Mouse (Mus musculus): Measurements from ENCODE around the gene Gprc5c. TPM values are rescaled to one million over a fixed set of nuclear protein-coding genes. Genes with fewer than 3 reads are reported as not detected.

Gprc5c gene
- 1 to 10 TPM; 5.1 to 7.5 TPM for total RNA-seq (2021)
- long read RNA-seq, experiment 1, partial matches to known transcripts: 3 of 5 reads
- long read RNA-seq, experiment 1, other reads (novel, unspliced or antisense): 0 of 5 reads
- long read RNA-seq, experiment 2, partial matches to known transcripts: 1 of 3 reads
- long read RNA-seq, experiment 2, other reads (novel, unspliced or antisense): 1 of 3 reads

GRCm38 (mm10) chr11:114850452-114851268 is at the start of gene Gprc5c:
Gene Gprc5c (plus strand): TSS chr11:114851152.
- peak; percentile 75 to 80 for DNase-seq

GRCm38 (mm10) chr11:114801906-114802305 is 49.0 kb upstream of the Gprc5c start:
- no peak for DNase-seq

- no peak for DNase-seq
Observed at GRCm38 (mm10) chr11:114802540-114803267, 48.2 kb upstream of the Gprc5c start.

DNA sequence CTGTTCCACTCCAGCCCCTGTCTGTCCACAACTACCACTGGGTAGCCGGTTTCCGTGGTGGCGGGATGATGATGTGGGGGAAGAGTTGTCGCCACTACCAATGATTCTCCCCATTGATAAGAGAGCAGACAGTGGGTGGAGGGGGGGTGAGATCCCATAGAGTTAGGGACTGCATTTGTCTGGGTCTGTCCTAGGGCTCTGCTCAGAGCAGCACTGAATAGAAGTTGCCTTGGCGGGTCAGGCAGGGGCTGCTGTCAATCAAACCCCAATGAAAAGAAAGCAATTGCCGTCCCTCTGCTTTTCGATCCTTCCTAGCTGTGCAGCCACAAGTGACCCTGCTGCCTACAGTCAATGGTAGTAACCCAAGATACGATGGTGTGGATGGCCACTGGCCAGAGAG is 47.0 kb upstream of the Gprc5c start:
- no peak for DNase-seq

DNA sequence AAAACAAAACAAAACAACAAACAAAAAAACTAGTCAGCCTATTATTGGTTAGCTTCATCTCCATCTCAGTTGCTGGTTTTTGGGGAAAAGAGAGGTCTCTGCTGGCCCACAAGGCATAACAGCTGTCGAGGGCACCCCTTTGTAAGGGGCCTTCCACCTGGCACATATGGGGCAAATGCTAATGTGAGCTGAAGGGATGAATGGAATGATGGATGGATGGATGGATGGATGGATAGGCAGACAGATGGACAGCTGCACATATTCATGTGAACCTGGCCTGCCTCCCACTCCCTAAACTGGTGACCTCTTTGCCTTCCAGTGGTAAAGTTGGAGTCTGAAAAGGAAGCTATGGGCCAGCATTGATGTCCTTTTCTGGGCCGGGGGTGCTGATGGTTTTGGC is 43.9 kb upstream of the Gprc5c start:
- no peak for DNase-seq

GRCm38 (mm10) chr11:114807686-114808427 is 43.1 kb upstream of the Gprc5c start:
- no peak for DNase-seq

GRCm38 (mm10) chr11:114809371-114809770 is 41.6 kb upstream of the Gprc5c start:
- DNase-seq: no peak

DNA sequence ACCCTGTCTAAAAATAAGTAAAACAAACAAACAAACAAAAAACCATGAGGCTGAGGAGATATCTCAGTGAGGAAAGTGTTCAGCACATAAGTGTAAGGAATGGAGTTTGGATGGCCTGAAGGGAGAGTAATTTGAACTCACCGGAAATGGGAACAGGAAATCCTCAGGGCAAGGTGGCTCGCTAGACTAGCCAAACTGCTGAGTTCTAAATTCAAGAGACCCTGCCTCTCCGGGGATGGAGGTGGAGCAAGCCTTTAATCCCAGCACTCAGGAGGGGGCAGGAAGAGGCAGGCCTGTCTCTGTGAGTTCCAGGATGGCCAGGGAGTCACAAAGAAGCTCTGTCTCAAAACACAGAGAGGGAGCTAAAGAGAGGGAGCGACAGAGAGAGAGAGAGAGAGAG is 40.6 kb upstream of the Gprc5c start:
- DNase-seq: no peak

- DNase-seq: peak; percentile 84 to 96
Observed at GRCm38 (mm10) chr11:114812731-114813240, 38.2 kb upstream of the Gprc5c start.

GRCm38 (mm10) chr11:114814873-114815592 is 35.9 kb upstream of the Gprc5c start:
- DNase-seq: no peak

- no peak for DNase-seq
Observed at GRCm38 (mm10) chr11:114816934-114817333, 34.0 kb upstream of the Gprc5c start.

GRCm38 (mm10) chr11:114818185-114818584 is 32.8 kb upstream of the Gprc5c start:
- DNase-seq: peak; percentile 23 to 61

GRCm38 (mm10) chr11:114819110-114819509 is 31.8 kb upstream of the Gprc5c start:
- no peak for DNase-seq

DNA sequence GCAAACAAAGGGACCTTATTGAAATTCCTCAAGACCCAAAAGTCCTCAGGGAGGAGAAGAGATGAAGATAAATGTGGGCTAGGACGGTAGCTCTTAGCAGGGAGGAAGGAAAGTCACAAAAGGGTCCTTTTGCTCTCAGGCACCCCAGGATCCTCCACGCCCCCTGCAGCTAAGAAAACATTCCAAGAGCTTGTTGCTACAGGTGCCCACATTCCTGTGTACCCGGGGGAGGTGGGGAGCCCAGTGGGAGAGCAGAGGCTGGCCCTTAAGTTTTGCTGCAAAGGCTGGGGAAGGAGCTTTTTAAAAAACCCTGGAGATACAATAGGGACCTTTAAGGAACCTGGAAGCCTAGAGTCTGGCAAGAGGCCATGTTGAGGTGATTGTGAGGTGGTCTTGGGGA is 30.5 kb upstream of the Gprc5c start:
- DNase-seq: no peak

- DNase-seq: peak in 1 of 2 experiments; percentile 47
Observed at GRCm38 (mm10) chr11:114821325-114821724, 29.6 kb upstream of the Gprc5c start.

- DNase-seq: peak; percentile 38 to 57
Observed at GRCm38 (mm10) chr11:114822727-114823126, 28.2 kb upstream of the Gprc5c start.

GRCm38 (mm10) chr11:114823199-114823725 is 27.7 kb upstream of the Gprc5c start:
- DNase-seq: no peak

DNA sequence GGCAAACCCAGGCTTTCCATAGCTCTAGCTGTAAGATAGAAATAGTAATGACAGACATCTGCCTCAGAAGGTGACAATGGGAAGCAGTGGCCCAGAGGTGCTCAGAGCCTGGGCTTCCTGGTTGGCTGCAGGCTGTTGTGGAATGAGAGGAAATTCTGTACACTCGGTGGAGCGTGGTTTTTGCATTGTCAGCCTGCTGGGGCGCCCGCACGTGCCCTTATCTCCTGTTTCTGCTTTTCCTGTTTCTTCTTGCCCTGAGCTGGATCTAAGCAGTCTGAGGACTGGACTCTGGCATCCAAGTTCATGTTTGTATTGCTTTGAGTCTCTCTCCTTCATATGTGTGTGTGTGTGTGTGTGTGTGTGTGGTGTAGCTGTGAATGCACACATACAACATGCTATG is 24.3 kb upstream of the Gprc5c start:
- peak in 1 of 2 experiments; percentile 47 for DNase-seq

DNA sequence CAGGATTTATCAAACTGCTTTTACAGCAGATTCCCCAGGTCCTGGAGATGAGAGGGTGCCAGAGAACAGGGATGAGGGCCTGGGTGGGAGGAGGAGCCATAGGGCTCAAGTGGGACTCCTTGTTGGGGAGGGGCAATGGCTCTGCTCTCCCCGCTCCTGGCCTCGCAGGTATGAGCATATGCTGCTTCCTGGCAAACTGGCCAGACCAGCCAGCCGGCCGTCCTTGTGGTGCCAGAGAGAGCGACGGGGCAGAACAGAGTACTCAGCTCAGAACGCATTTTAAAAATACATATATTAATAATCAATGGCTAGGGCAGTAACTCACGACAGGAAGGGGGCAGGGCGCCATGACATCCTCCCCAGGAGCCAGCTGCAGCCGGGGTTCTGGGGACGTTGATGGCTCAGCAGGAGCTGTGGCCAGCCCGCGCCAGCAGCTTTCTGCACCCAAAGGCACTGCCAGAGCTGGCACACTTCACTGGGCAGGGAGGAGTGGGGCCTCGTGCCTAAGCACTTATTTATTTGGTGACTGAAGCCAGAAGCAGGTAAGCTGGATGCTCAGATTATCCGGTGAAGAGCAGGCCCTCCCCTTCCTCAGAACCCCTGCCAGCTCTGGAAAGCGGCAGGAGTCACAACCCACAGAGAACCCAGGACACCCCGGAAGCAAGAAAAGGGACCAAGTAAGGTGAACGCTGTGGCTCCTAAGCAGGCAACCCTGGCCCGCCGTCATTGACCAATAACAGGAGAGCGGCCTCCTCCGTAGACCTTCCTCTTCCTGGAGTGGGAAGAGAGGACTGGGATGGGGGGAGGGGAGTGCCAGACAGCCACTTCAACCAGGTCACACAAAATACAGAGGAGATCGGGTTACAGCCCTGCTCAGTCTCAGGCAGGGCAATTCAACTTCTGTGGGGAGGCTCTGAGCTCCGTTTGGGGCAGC is 21.2 kb upstream of the Gprc5c start:
- DNase-seq: peak; percentile 52 to 70

DNA sequence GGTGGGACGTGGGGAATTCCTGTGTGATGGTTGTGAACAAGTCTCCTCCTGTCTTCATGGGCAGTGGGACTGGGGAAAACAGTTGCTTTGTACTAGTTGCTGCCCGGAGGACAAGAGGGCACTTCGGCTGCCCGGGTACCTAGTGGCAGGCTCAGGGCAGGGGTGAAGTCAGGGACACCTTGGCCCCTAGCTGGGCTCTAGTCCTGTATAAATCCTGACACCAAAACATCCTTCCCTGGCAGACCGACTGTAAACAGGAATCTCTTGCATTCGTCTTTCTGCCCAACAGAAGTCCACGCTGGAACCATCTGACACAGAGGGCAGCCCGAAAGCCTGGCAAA is 20.5 kb upstream of the Gprc5c start:
- DNase-seq: no peak

Measured in heart, adult 18-20 months (tissue).